Comparison of ENCODE assay signal across 8 mouse cellular contexts in genomic region chr3:135486351-135486750, GRCm38 (mm10). TPM values are rescaled to one million over a fixed set of nuclear protein-coding genes. Genes with fewer than 3 reads are reported as not detected.
DNase-seq lines count a peak whose midpoint lies in the region; ATAC-seq and TF ChIP-seq lines count a peak whose summit lies in the region.

No protein-coding gene starts in this region.

- H3K4me3 ChIP-seq in kidney, embryonic 14.5 days (ENCODE audit: low read length) = peak overlapping the region; percentile 61
- peak overlapping the region; percentile 98 for H3K4me3 ChIP-seq in bone marrow, adult 2 months (replicated peaks; ENCODE audit: control insufficient read depth, low read depth, low read length)
- peak overlapping the region; percentile 55; the same call in 1 of the 2 replicates for H3K4me3 ChIP-seq in hindbrain, postnatal 0 days (ENCODE audit: low read length)
- peak overlapping the region; percentile 62 for H3K4me3 ChIP-seq in midbrain, embryonic 13.5 days (replicated peaks)

- H3K4me2 ChIP-seq in kidney, embryonic 14.5 days (replicated peaks; ENCODE audit: low read depth, low read length) = peak overlapping the region; percentile 94; the same call in 1 of the 2 replicates
- H3K4me2 ChIP-seq in hindbrain, postnatal 0 days (ENCODE audit: low read depth, low read length) = peak overlapping the region; percentile 97
- H3K4me2 ChIP-seq in midbrain, embryonic 13.5 days (replicated peaks) = peak overlapping the region; percentile 96

- DNase-seq in kidney, adult 18-20 months = no peak
- no peak for DNase-seq in hindbrain, postnatal 0 days (ENCODE audit: low spot score)
- DNase-seq in left cerebral cortex, postnatal 36 days (ENCODE audit: low spot score in 2 of 2) = no peak
- DNase-seq in embryo, embryonic 9.5 days (ENCODE audit: extremely low spot score) = no peak
- DNase-seq in thymus, postnatal 36 days = no peak

- no peaks in the 10 kb centered on the region for H3K27me3 ChIP-seq in kidney, embryonic 14.5 days (ENCODE audit: control insufficient read depth, insufficient read depth, low read length)
- no peaks in the 10 kb centered on the region for H3K27me3 ChIP-seq in hindbrain, postnatal 0 days (ENCODE audit: insufficient read depth, low read length)
- peaks cover 6% of the 10 kb centered on the region; the same call in 1 of the 2 replicates for H3K27me3 ChIP-seq in midbrain, embryonic 13.5 days

- H3K4me1 ChIP-seq in kidney, embryonic 14.5 days (ENCODE audit: control insufficient read depth, insufficient read depth, low read length) = 0 out of 2 replicates have a peak, but pooled peaks cover 5% of the 10 kb centered on the region
- no peaks in the 10 kb centered on the region; the same call in 1 of the 2 replicates for H3K4me1 ChIP-seq in bone marrow, adult 2 months (ENCODE audit: control insufficient read depth, insufficient read depth, low read length)
- H3K4me1 ChIP-seq in hindbrain, postnatal 0 days (ENCODE audit: insufficient read depth, low read length) = no peaks in the 10 kb centered on the region
- peaks cover 8% of the 10 kb centered on the region for H3K4me1 ChIP-seq in midbrain, embryonic 13.5 days (replicated peaks)

- ATAC-seq in kidney, embryonic 14.5 days (ENCODE audit: low FRiP score, low TSS enrichment) = no peak
- ATAC-seq in hindbrain, postnatal 0 days = no peak
- no peak for ATAC-seq in midbrain, embryonic 13.5 days

- intact Hi-C loops in left cerebral cortex, postnatal 36 days (cut with DNase I) = no loop called here

- no peaks in the 10 kb centered on the region for H3K36me3 ChIP-seq in kidney, embryonic 14.5 days (ENCODE audit: control insufficient read depth, insufficient read depth, low read length)
- no peaks in the 10 kb centered on the region for H3K36me3 ChIP-seq in hindbrain, postnatal 0 days (ENCODE audit: insufficient read depth, low read length)
- no peaks in the 10 kb centered on the region for H3K36me3 ChIP-seq in midbrain, embryonic 13.5 days

- H3K27ac ChIP-seq in kidney, embryonic 14.5 days (ENCODE audit: low read depth, low read length) = no peak overlapping the region
- no peak overlapping the region for H3K27ac ChIP-seq in bone marrow, adult 2 months (ENCODE audit: control insufficient read depth, insufficient read depth, low read depth, low read length, poor library complexity)
- no peak overlapping the region for H3K27ac ChIP-seq in hindbrain, postnatal 0 days
- no peak overlapping the region for H3K27ac ChIP-seq in midbrain, embryonic 13.5 days

- H3K9me3 ChIP-seq in kidney, embryonic 14.5 days (ENCODE audit: control insufficient read depth, low read length) = no peaks in the 10 kb centered on the region
- no peaks in the 10 kb centered on the region for H3K9me3 ChIP-seq in hindbrain, postnatal 0 days (ENCODE audit: low read length)
- no peaks in the 10 kb centered on the region for H3K9me3 ChIP-seq in midbrain, embryonic 13.5 days

- TF ChIP-seq CTCF in bone marrow, adult 2 months (IDR thresholded peaks at IDR 0.05; ENCODE audit: control insufficient read depth, insufficient read depth, low read length) = no peak
- no peak for TF ChIP-seq CTCF in hindbrain, postnatal 0 days (IDR thresholded peaks at IDR 0.05; ENCODE audit: low read depth)

- no peak for TF ChIP-seq POLR2A in bone marrow, adult 2 months (IDR thresholded peaks at IDR 0.05; ENCODE audit: borderline replicate concordance, control insufficient read depth, low read depth, low read length)

- WGBS in kidney, embryonic 14.5 days = 84% methylated on average over 5 of the region's 5 CpGs
- 29% methylated on average over 5 of the region's 5 CpGs for WGBS in bone marrow, adult 2 months
- 76% methylated on average over 5 of the region's 5 CpGs for whole genome bisulfite sequencing in hindbrain, postnatal 0 days
- 77% methylated on average over 5 of the region's 5 CpGs for WGBS in midbrain, embryonic 13.5 days

- H3K9ac ChIP-seq in kidney, embryonic 14.5 days (ENCODE audit: low read depth, low read length) = no peak overlapping the region
- no peak overlapping the region for H3K9ac ChIP-seq in hindbrain, postnatal 0 days (replicated peaks; ENCODE audit: low read length)
- no peak overlapping the region for H3K9ac ChIP-seq in midbrain, embryonic 13.5 days (replicated peaks)

RNA-seq across cellular contexts. Expression of gene Manba, which starts 0.9 kb away (rescaled TPM):
- polyA plus RNA-seq in kidney, embryonic 14.5 days (2014; fragmentation: Nextera tagmentation; extraction: Ambion mirVana) = 8.2 and 23.2 TPM in 2 replicates
- 5.3 and 21.0 TPM in 2 replicates for polyA plus RNA-seq in bone marrow, adult 2 months (2011; ENCODE audit: insufficient read depth, insufficient read length, low replicate concordance, missing spikeins)
- total RNA-seq in hindbrain, postnatal 0 days (2014; rRNA removed) = 10.2 and 10.7 TPM in 2 replicates
- polyA plus RNA-seq in hindbrain, postnatal 0 days (2015; fragmentation: Nextera tagmentation; extraction: Ambion mirVana) = 7.0 and 7.7 TPM in 2 replicates
- 4.6 and 5.0 TPM in 2 replicates for polyA plus RNA-seq in midbrain, embryonic 13.5 days (2015; fragmentation: Nextera tagmentation; extraction: Ambion mirVana)
- total RNA-seq in left cerebral cortex, postnatal 36 days (2021) = 1 to 10 TPM; 7.2 to 9.9 TPM

RNA-seq across cellular contexts. Expression of gene Ube2d3, which starts 48.4 kb away (rescaled TPM):
- 509 and 612 TPM in 2 replicates for polyA plus RNA-seq in kidney, embryonic 14.5 days (2014; fragmentation: Nextera tagmentation; extraction: Ambion mirVana)
- 83.6 and 125 TPM in 2 replicates for polyA plus RNA-seq in bone marrow, adult 2 months (2011; ENCODE audit: insufficient read depth, insufficient read length, low replicate concordance, missing spikeins)
- 581 and 632 TPM in 2 replicates for total RNA-seq in hindbrain, postnatal 0 days (2014; rRNA removed)
- 321 and 336 TPM in 2 replicates for polyA plus RNA-seq in hindbrain, postnatal 0 days (2015; fragmentation: Nextera tagmentation; extraction: Ambion mirVana)
- 433 and 444 TPM in 2 replicates for polyA plus RNA-seq in midbrain, embryonic 13.5 days (2015; fragmentation: Nextera tagmentation; extraction: Ambion mirVana)
- 100 to 1,000 TPM; 227 to 231 TPM for total RNA-seq in left cerebral cortex, postnatal 36 days (2021)
